Mouse (Mus musculus) embryonic fibroblast, embryonic 13.5 days (primary cell): Measurements from ENCODE around the gene Igfbp3. TPM values are rescaled to one million over a fixed set of nuclear protein-coding genes. Genes with fewer than 3 reads are reported as not detected.
A peak's percentile ranks its signal among the peaks of the same experiment; 100 is the strongest.
"Not testable (repeated sequence)": the region's sequence is repeated elsewhere in the genome, so short reads cannot be mapped to it uniquely, and the experiment has no call there.

Experiments
- H3K27ac ChIP-seq: 2 replicates; pipeline ENCODE4 v1.5.1; 2012; ENCODE audit warnings: low read length, control low read depth, inconsistent platforms; ENCODE audit not compliant: insufficient read depth
- H3K4me1 ChIP-seq: 2 replicates; pipeline ENCODE4 v1.6.1; 2011; ENCODE audit warnings: low read length; ENCODE audit not compliant: control insufficient read depth, insufficient read depth
- H3K4me3 ChIP-seq: 2 replicates; pipeline ENCODE4 v1.5.1; 2011; ENCODE audit warnings: mild to moderate bottlenecking, control low read depth, low read length; ENCODE audit not compliant: insufficient read depth
- CTCF ChIP-seq: IDR thresholded peaks from 2 replicates; pipeline ENCODE4 v1.5.1; 2011; ENCODE audit warnings: mild to moderate bottlenecking, control low read depth, low read length, moderate library complexity, borderline replicate concordance; ENCODE audit not compliant: insufficient read depth
- POLR2A ChIP-seq: IDR thresholded peaks from 2 replicates; pipeline ENCODE4 v1.6.1; 2011; ENCODE audit warnings: low read depth, mild to moderate bottlenecking, control low read depth, low read length, moderate library complexity
- polyA plus RNA-seq: library from polyadenylated mRNA; stranded (reverse); fragments of >200 nt; gene quantifications from 2 replicates; pipeline ENCODE4 v1.2.4, GENCODE M21; 2011; ENCODE audit warnings: low read depth; ENCODE audit not compliant: missing spikeins, insufficient read length

Gene Igfbp3
- polyA plus RNA-seq, 1 experiment: 209 TPM

DNA sequence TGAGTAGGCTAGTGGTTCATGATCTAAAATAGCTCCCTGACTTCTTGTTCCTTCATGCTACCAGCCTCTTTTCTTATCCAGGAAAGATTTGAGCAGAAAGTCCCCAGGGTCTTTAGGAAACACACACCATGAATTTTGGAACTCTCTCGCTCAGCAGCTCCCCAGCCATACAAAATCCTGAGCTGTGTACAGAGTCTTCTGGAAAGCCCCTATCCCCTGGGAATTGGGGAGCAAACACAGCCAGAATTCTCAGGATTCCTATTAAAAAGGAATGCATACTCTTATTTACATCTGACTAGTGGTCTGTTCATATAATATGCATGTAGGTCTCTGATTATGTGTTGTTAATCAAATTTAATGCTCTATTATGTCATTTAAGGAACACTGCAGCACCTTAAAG lies 20.7 kb upstream of the Igfbp3 start:
- Histone ChIP-seq H3K4me1 (peaks cover 17% of the 10 kb centered on the region), H3K27ac (0 out of 2 replicates have a peak overlapping the region, but pooled peaks have one; percentile 15), H3K4me3 (no peak overlapping the region)
- TF ChIP-seq POLR2A: no peak
- TF ChIP-seq CTCF: no peak

DNA sequence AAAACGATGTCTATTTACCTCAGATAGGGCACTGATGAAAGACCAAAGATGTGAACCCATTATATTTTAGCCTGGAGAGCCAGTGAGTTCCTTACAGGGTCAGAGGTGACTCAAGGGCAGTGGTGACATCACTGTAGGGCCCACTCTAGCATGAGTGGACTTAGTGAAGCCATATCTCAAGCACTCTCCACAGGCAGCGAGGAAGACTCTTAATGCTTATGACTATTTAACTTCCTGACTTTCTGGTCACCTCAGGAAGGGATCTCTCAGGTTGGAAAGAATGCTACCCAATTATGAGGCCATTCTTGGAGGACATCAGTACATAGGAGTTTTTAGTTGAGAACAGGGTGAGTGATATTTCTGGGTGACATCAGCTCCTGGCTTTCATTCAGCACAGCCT lies 19.6 kb upstream of the Igfbp3 start:
- TF ChIP-seq CTCF (no peak), POLR2A (no peak)
- H3K4me3 ChIP-seq: no peak overlapping the region
- no peak overlapping the region for H3K27ac ChIP-seq
- peaks cover 12% of the 10 kb centered on the region for H3K4me1 ChIP-seq

DNA sequence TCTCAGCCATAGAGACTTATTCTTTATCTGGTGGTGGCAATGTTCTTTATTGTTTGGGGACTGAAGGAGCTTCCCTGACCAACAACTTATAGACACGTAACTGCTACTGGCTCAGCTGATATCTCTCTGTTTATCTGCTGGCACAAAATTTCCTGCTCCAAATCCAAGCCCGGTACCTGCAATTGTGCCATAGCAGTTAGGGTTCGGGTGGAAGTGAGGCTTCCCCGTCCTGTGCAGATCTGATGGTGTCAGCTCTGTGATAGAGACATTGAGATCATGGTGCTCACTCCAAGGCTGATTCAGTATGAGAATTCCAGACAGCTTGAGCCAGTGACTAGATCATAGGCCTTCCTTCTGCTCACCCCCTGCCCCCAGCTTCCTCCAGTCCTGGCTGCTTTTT lies 18.2 kb upstream of the Igfbp3 start:
- peaks cover 6% of the 10 kb centered on the region for H3K4me1 ChIP-seq
- no peak for TF ChIP-seq POLR2A
- no peak overlapping the region for H3K4me3 ChIP-seq
- H3K27ac ChIP-seq: no peak overlapping the region

DNA sequence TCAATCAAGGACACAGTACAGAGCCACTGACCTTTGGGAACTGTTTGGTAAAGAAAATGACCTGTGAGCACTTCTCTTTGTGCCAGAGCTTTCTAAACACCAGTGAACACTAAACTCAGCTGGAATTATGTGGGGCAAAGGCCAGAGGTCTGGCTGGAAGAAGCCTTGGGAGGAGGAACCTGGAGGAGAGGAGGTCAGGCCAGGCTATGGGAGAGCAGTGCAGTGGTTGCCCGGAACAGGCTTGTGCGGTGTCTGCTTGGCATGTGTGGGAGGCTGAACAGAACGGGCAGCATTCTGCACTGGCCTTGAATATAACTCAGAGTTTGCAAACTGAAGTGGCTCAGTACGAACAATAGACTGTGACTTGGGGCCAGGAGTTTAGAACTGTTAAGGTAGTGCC lies 16.3 kb upstream of the Igfbp3 start:
- no peak overlapping the region for H3K27ac ChIP-seq
- no peak for TF ChIP-seq CTCF
- TF ChIP-seq POLR2A: no peak
- peaks cover 9% of the 10 kb centered on the region for H3K4me1 ChIP-seq
- H3K4me3 ChIP-seq: no peak overlapping the region

DNA sequence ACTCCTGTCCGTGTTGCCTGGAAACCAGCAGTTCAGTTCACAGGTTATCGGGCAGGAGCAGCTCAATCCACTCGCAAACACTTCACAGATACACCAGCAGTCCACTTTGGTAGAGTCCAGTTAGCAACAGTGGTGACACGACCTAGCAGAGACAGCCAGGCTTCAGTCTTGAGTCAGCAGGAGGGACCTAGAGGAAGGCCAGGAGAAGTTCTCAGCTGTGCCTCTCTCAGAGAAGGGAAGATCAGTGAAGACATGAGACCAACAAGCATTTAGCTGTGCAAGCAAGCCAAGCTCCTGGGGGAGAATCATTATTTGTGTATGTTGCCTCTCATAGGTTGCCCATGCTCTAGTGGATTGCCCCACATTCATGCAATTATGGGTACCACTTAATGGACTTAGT lies 14.4 kb upstream of the Igfbp3 start:
- H3K4me1 ChIP-seq: peaks cover 2% of the 10 kb centered on the region; the same call in 1 of the 2 replicates
- no peak overlapping the region for H3K27ac ChIP-seq
- TF ChIP-seq CTCF (no peak), POLR2A (no peak)
- H3K4me3 ChIP-seq: no peak overlapping the region

DNA sequence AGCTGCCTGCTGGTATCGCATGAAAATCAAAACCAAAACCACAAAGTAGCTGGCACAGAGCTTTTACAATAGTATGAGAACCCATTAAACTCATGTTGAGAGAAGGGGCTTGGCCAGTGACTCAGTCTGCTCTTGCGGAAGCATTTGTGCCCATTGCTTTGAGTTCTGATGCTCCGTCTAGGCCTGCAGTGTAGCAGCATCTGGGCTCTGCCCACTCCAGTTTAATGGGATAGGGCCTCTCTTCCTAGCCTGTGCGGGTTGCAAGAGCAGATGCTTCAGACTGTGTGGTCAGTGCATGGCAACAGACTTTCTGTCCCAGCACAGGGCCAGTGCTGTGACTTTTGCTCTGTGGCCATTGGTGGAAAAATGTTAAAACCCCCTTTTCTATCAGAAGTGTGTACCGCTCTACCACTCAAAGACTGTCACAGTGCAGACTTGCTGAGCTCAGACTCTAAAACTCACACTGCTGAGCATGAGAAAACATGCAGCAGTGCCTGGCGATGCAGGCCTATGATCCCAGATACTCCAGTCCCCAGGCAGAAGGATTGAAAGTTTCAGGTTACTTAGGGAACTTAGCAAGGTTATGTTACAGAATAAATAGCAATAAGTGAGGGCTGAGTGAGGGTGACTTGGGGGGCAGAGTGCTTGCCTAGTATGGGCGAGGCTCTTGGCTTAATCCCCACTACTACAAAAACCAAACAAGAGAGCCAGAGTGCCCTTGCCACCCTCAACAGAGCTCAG lies 13.3 kb upstream of the Igfbp3 start:
- Histone ChIP-seq H3K4me1 (peaks cover 2% of the 10 kb centered on the region; the same call in 1 of the 2 replicates), H3K27ac (no peak overlapping the region), H3K4me3 (no peak overlapping the region)
- no peak for TF ChIP-seq CTCF
- no peak for TF ChIP-seq POLR2A

DNA sequence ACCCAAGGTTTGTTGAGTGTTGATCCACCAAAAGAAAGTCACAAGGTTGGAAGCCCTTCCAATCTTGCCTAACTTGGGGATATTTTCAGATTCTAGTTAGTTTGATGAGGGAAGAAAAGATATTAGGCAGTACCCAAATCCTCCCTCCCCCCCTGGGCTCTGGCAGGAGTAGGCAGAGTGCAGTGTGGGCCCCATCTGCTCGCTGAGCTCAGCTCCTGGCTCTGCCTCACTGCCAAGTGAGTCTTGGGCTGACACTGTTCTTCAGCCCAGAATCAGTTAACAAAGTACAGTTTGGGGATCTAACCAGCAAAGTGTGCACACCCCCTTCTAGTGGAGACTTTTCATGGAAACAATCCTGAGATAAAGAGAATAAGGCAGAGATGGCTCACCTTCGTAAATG lies 12.5 kb upstream of the Igfbp3 start:
- H3K4me3 ChIP-seq: no peak overlapping the region
- peaks cover 2% of the 10 kb centered on the region; the same call in 1 of the 2 replicates for H3K4me1 ChIP-seq
- H3K27ac ChIP-seq: no peak overlapping the region
- TF ChIP-seq POLR2A: no peak
- TF ChIP-seq CTCF: no peak

DNA sequence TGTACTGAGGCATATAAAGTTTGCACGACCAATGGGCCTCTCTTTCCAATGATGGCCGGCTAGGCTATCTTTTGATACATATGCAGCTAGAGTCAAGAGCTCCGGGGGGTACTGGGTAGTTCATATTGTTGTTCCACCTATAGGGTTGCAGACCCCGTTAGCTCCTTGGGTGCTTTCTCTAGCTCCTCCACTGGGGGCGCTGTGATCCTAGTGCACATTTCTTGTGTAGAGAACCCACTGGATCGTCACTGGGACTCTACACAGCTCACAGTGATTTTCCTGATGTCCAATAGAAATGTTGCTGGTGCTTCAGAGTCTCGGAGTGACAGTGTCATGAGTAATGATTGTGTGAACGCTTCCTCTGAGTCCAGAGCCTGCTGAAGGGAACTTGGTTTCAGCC lies 8.1 kb upstream of the Igfbp3 start:
- H3K4me3 ChIP-seq, H3K4me1 ChIP-seq, H3K27ac ChIP-seq: not testable (repeated sequence)

DNA sequence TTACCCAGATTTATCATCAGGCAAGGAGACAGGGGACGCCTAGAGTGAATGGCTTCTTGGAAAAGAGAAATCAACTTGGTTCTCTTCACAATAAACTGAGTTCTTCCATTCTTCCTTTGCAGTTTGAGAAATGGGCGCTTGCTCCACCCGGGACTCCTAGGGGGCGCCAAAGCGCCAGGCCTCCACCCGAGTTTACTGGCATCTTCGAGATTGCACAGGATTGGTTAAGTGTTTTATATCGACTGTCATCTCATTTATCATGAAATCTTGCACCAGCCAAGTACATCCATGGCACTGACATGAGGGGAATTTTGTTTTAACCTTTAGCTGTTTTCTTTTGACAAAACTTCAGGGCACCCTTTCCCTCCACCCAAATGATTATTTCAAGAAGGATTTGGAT lies 2.0 kb upstream of the Igfbp3 start:
- Histone ChIP-seq H3K27ac (no peak overlapping the region), H3K4me1 (no peaks in the 10 kb centered on the region; the same call in 1 of the 2 replicates), H3K4me3 (no peak overlapping the region)
- TF ChIP-seq POLR2A: no peak
- TF ChIP-seq CTCF: no peak

DNA sequence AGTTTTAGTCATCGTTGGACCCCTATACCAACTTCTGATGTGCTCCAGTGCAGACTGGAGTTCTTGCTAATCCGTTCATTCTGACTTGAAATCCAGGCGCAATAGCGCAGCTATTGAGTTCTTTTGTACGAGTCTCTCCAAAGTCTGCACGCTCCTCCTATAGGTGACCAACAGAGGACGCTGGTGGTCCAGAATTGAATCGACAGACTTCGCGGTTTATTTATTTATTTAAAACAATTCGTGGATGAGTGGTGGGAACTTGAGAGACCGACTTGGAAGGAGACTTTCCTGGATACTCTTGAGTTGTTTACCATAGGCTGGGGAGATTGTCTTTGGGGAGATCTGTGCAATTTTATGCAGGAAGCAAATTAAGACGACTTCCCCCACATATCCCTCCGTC lies 1.0 kb upstream of the Igfbp3 start:
- H3K27ac ChIP-seq: no peak overlapping the region
- TF ChIP-seq CTCF (0 out of 2 replicates have a peak, but pooled peaks have one; percentile 10), POLR2A (no peak)
- H3K4me3 ChIP-seq: no peak overlapping the region
- no peaks in the 10 kb centered on the region; the same call in 1 of the 2 replicates for H3K4me1 ChIP-seq

DNA sequence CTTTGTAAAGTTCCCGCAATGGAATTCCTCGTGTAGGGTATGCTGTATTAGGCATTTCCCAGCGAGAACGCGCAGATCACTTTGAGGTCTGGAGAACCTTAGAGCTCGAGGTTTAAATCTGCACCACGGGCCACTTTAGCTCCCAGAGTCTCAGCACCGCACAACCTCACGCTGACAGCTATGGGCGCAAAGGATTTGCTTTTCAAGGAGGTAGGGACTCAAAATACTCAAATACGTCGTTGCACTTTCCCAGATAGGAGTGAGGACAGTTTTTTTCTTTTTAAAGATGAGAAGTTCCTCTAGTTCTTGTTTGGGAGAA lies 578 bp upstream of the Igfbp3 start:
- peak overlapping the region; percentile 39; the same call in 1 of the 2 replicates for H3K4me3 ChIP-seq
- no peaks in the 10 kb centered on the region; the same call in 1 of the 2 replicates for H3K4me1 ChIP-seq
- H3K27ac ChIP-seq: no peak overlapping the region
- no peak for TF ChIP-seq CTCF
- TF ChIP-seq POLR2A: no peak
